Mouse (Mus musculus) cortical plate, adult 2 months (tissue): ENCODE measurements around the gene Scn1b.

Experiments
- CTCF ChIP-seq: fragments of 200-500 bp; IDR thresholded peaks from 2 replicates; pipeline ENCODE4 v1.5.1; 2011; ENCODE audit warnings: mild to moderate bottlenecking, control low read depth, low read length; ENCODE audit not compliant: insufficient read depth; ENCODE audit errors: extremely low read depth
- POLR2A ChIP-seq: fragments of 200-500 bp; IDR thresholded peaks from 2 replicates; pipeline ENCODE4 v1.6.1; 2011; ENCODE audit warnings: mild to moderate bottlenecking, low read length, control low read depth; ENCODE audit not compliant: insufficient read depth; ENCODE audit errors: extremely low read depth

DNA sequence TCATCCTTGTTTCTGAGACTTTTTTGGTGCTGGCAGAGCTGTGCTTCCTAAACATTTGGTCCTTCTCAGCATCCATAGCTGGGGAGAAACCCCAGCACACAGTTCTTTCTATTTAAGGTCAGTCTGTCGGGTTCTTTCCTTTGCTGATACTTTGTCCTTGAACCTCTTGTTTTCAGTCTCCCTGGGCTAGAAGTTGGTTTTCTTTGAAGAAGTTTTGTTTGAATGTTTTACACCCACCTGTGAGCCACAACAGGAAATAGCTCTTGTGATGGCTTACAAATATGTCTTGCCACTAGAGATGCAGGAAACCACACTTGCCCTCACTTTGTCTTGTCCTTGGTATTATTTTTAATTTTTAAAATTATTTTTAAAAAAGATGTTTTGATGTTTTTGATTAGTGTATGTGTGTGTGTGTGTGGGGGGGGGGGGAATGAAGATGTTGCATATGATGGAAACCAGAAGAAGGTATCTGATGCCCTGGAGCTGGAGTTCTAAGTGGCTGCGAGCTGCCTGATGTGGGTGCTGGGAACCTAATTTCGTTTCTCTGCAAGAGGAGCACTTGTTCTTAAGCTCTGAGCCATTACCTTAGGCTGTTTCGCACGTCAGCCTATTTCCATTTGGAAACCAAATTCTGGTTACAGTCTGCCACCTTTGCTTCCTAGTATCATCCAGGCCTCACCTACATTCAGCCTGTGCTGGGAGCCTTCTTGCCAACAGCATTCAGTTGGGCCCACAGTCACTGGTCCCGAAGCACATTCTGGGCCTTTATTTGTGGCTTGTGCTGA is 26.9 kb upstream of the Scn1b start:
- no peak for TF ChIP-seq CTCF
- no peak for TF ChIP-seq POLR2A
